Mouse (Mus musculus): ENCODE measurements around the gene Gars. TPM values are rescaled to one million over a fixed set of nuclear protein-coding genes. Genes with fewer than 3 reads are reported as not detected.

Gars gene
- 202 and 206 TPM in 2 replicates for polyA plus RNA-seq (2016; fragmentation: Nextera tagmentation; extraction: Ambion mirVana)

DNA sequence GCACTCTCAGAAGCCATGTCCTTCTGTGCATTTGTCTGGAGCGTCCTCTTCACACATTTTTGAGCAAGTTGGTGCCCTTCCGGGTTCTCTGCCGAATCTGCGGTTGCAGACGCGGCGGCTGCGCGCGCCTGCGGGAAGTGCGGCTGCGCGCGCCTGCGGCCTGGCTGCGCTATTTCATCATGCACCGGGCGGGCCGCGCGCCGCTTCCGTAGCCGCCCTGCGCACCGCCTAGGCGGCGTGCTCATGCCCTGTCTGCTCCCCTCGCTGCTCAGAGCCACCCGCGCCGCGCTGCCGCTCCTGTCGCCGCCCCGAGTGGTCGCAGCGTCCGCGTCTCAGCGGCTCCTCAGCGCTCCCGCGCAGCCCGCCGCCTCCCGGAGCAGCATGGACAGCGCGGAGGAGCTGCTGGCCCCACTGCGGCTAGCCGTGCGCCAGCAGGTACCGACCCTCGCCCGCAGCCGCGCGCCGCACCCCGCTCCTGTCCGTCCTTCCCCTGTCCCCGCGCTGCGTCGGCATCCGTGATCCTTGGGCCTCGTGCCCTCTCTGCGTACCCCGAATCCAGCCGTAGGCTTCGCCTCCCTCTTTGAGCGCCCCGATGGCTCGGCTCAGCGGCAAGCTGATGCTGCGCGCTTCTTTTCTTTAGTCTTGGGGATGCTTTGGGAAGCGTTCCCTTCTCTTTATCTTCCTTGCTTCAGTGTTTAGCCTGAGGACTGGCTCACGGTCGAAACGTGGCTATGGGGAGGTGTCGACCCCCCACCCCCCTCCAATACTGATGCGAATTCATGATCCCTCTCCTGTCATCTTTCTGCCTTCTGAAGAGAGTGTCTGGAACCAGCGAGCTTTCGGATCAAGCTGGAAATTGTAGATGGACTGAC is at the start of gene Gars:
Gars (plus strand) TSS at position 209 of the 872 bp plus-strand sequence.
- Histone ChIP-seq H3K27me3 (replicated peaks) (no peaks in the 10 kb centered on the region), H3K9me3 (no peaks in the 10 kb centered on the region), H3K27ac (peak within 1 kb of the TSS; percentile 90), H3K4me1 (0 out of 2 replicates have a peak, but pooled peaks cover 8% of the 10 kb centered on the region), H3K36me3 (no peaks in the 10 kb centered on the region), H3K9ac (peak within 1 kb of the TSS; percentile 94), H3K4me2 (replicated peaks) (peak within 1 kb of the TSS; percentile 80), H3K4me3 (peak within 1 kb of the TSS; percentile 97)
- peak; percentile 93 for ATAC-seq (ENCODE audit: low FRiP score, low read depth)
- WGBS = under 1% methylated on average over 87 of the region's 87 CpGs

GRCm38 (mm10) chr6:54988141-54988540 is 49.7 kb upstream of the Gars start:
- 97% methylated on average over 6 of the region's 6 CpGs for WGBS
- Histone ChIP-seq H3K9me3 (no peaks in the 10 kb centered on the region), H3K9ac (no peak overlapping the region), H3K4me3 (no peak overlapping the region), H3K27me3 (replicated peaks) (no peaks in the 10 kb centered on the region), H3K27ac (no peak overlapping the region), H3K4me1 (peaks cover 7% of the 10 kb centered on the region; the same call in 1 of the 2 replicates), H3K4me2 (replicated peaks) (no peak overlapping the region), H3K36me3 (peaks cover 4% of the 10 kb centered on the region; the same call in 1 of the 2 replicates)
- ATAC-seq (ENCODE audit: low FRiP score, low read depth) = no peak

GRCm38 (mm10) chr6:54991189-54991588 is 46.6 kb upstream of the Gars start:
- no peak for ATAC-seq (ENCODE audit: low FRiP score, low read depth)
- Histone ChIP-seq H3K9ac (no peak overlapping the region), H3K9me3 (no peaks in the 10 kb centered on the region), H3K4me3 (no peak overlapping the region), H3K4me1 (peaks cover 7% of the 10 kb centered on the region; the same call in 1 of the 2 replicates), H3K27me3 (replicated peaks) (no peaks in the 10 kb centered on the region), H3K27ac (no peak overlapping the region), H3K36me3 (no peaks in the 10 kb centered on the region), H3K4me2 (replicated peaks) (no peak overlapping the region)
- 94% methylated on average over 2 of the region's 2 CpGs for WGBS

DNA sequence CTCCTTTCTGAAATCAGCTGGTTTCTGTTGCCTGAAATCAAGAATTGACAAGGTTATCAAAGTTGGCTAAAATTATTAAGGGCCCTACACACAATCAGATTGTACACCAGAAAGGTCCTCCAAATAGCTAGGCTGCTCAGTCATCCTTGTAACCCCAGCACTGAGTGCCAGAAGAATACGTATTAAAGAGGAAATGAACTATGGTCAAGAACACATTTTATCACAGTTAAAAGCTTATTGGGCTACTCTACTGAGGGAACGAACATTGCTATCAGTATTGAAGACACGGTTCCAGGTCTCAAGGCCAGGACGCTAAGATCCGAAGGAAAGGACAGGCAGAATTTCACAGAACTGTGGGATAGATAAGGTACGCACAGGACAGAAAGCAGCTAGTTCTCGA is 45.7 kb upstream of the Gars start:
- H3K27me3 ChIP-seq (replicated peaks) = no peaks in the 10 kb centered on the region
- no peak overlapping the region for H3K27ac ChIP-seq
- no peaks in the 10 kb centered on the region for H3K9me3 ChIP-seq
- H3K36me3 ChIP-seq = no peaks in the 10 kb centered on the region
- H3K4me2 ChIP-seq (replicated peaks) = peak overlapping the region; percentile 66
- ATAC-seq (ENCODE audit: low FRiP score, low read depth) = no peak
- peak overlapping the region; percentile 49 for H3K4me3 ChIP-seq
- peak overlapping the region; percentile 44 for H3K9ac ChIP-seq
- WGBS = 10% methylated on average over 7 of the region's 7 CpGs
- peaks cover 7% of the 10 kb centered on the region; the same call in 1 of the 2 replicates for H3K4me1 ChIP-seq

DNA sequence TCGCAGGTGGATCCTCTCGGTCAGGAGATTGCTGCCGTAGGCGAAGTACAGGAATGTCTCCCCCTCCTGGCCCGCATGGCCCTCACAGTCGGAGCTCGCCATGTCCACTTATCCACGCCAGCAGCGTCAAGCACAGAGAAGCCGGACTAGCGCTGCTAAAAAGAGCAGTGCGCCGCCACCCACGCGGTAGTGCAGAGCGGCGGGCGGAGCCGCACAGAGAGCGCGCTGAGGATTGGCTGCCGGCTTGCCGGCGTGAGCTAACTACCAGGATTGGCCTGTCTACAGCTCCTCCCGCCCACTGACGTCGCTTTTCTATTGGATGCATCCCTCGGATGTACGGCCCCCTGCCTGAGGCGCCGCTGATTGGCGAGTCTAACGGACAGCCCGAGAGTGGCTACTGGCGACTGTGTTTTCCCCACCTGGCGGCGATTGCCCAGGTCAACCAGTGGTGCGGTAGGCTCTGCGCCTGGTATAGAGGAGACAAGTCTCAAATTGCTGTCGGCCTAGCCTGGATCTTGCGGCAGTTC is 45.0 kb upstream of the Gars start, which contains the start of gene Ggct:
Ggct (minus strand) TSS at position 217 of the 527 bp plus-strand sequence.
- peak; percentile 100 for ATAC-seq (ENCODE audit: low FRiP score, low read depth)
- Histone ChIP-seq H3K4me1 (peaks cover 7% of the 10 kb centered on the region; the same call in 1 of the 2 replicates), H3K4me3 (peak within 1 kb of the TSS; percentile 49), H3K36me3 (no peaks in the 10 kb centered on the region), H3K4me2 (replicated peaks) (peak within 1 kb of the TSS; percentile 66), H3K9me3 (no peaks in the 10 kb centered on the region), H3K9ac (peak within 1 kb of the TSS; percentile 44), H3K27ac (no peak within 1 kb of the TSS), H3K27me3 (replicated peaks) (no peaks in the 10 kb centered on the region)
- WGBS = under 1% methylated on average over 41 of the region's 41 CpGs

DNA sequence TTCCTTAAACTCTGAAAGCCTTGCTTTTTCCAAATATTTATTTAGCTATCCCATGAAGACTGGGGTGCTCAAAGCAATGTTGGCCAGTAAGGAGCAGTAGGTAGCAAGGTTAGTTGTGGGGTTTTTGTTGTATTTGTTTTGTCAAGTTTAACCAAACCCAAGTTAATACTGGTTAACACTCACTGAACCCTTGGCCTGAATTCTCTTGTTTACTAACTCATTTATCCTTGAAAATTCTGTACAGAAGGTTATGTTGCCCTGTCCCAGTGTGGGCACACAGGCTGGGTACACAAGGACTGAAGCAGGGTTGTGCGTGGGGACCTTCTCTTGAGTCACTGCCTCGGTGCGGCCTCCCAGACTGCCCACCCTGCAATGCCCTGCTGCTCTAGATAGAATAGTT is 41.4 kb upstream of the Gars start:
- Histone ChIP-seq H3K36me3 (no peaks in the 10 kb centered on the region), H3K27me3 (replicated peaks) (no peaks in the 10 kb centered on the region), H3K9ac (no peak overlapping the region), H3K4me1 (peaks cover 7% of the 10 kb centered on the region; the same call in 1 of the 2 replicates), H3K27ac (no peak overlapping the region), H3K9me3 (no peaks in the 10 kb centered on the region), H3K4me3 (no peak overlapping the region), H3K4me2 (replicated peaks) (no peak overlapping the region)
- 92% methylated on average over 3 of the region's 3 CpGs for WGBS
- no peak for ATAC-seq (ENCODE audit: low FRiP score, low read depth)

DNA sequence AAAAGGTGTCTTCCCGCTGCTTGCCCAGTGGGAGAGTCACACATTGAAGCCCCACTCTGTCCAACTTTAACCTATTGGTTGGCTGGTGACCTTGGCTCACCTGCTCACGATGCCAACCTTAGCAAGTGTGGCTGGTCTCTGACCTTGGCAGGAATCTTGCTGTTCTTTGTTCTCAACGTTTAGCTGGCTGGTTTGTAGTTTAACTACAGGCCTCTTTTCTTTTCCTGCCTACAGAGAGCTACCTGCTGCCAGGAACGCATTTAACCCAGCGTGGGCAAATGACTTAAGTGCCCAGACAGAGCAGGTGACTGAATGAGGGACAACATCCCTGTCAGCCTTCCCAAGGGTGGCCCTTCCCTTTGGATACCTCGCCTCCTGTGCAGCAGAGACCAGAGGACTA is 40.1 kb upstream of the Gars start:
- 85% methylated on average over 6 of the region's 6 CpGs for WGBS
- no peak for ATAC-seq (ENCODE audit: low FRiP score, low read depth)
- H3K36me3 ChIP-seq = no peaks in the 10 kb centered on the region
- H3K9me3 ChIP-seq = no peaks in the 10 kb centered on the region
- H3K4me1 ChIP-seq = no peaks in the 10 kb centered on the region
- no peaks in the 10 kb centered on the region for H3K27me3 ChIP-seq (replicated peaks)
- no peak overlapping the region for H3K4me2 ChIP-seq (replicated peaks)
- H3K27ac ChIP-seq = no peak overlapping the region
- H3K4me3 ChIP-seq = no peak overlapping the region
- H3K9ac ChIP-seq = no peak overlapping the region

GRCm38 (mm10) chr6:55001320-55001719 is 36.5 kb upstream of the Gars start:
- H3K4me2 ChIP-seq (replicated peaks) = no peak overlapping the region
- no peak for ATAC-seq (ENCODE audit: low FRiP score, low read depth)
- H3K27ac ChIP-seq = no peak overlapping the region
- H3K4me3 ChIP-seq = no peak overlapping the region
- H3K9ac ChIP-seq = no peak overlapping the region
- WGBS = 86% methylated on average over 4 of the region's 4 CpGs
- no peaks in the 10 kb centered on the region for H3K27me3 ChIP-seq (replicated peaks)
- H3K36me3 ChIP-seq = no peaks in the 10 kb centered on the region
- H3K4me1 ChIP-seq = no peaks in the 10 kb centered on the region
- no peaks in the 10 kb centered on the region for H3K9me3 ChIP-seq

- Histone ChIP-seq H3K27me3 (replicated peaks) (no peaks in the 10 kb centered on the region), H3K27ac (no peak overlapping the region), H3K9ac (no peak overlapping the region), H3K9me3 (no peaks in the 10 kb centered on the region), H3K4me3 (no peak overlapping the region), H3K4me2 (replicated peaks) (no peak overlapping the region), H3K36me3 (no peaks in the 10 kb centered on the region), H3K4me1 (no peaks in the 10 kb centered on the region)
- ATAC-seq (ENCODE audit: low FRiP score, low read depth) = no peak
- WGBS = 71% methylated on average over 4 of the region's 4 CpGs
These were observed 35.4 kb upstream of the Gars start for GRCm38 (mm10) chr6:55002438-55002837.

- no peak for ATAC-seq (ENCODE audit: low FRiP score, low read depth)
- Histone ChIP-seq H3K36me3 (no peaks in the 10 kb centered on the region), H3K4me3 (no peak overlapping the region), H3K27me3 (replicated peaks) (no peaks in the 10 kb centered on the region), H3K27ac (no peak overlapping the region), H3K9me3 (no peaks in the 10 kb centered on the region), H3K4me1 (no peaks in the 10 kb centered on the region), H3K9ac (no peak overlapping the region), H3K4me2 (replicated peaks) (no peak overlapping the region)
- WGBS = 74% methylated on average over 4 of the region's 4 CpGs
These were observed 34.2 kb upstream of the Gars start for GRCm38 (mm10) chr6:55003559-55003958.

- Histone ChIP-seq H3K9ac (no peak overlapping the region), H3K27me3 (replicated peaks) (no peaks in the 10 kb centered on the region), H3K27ac (no peak overlapping the region), H3K36me3 (no peaks in the 10 kb centered on the region), H3K9me3 (no peaks in the 10 kb centered on the region), H3K4me1 (peaks cover 15% of the 10 kb centered on the region; the same call in 1 of the 2 replicates), H3K4me2 (replicated peaks) (no peak overlapping the region), H3K4me3 (no peak overlapping the region)
- no peak for ATAC-seq (ENCODE audit: low FRiP score, low read depth)
- 93% methylated on average over 8 of the region's 8 CpGs for WGBS
These were observed 29.4 kb upstream of the Gars start for GRCm38 (mm10) chr6:55008401-55008800.
